In genomic region chr14:103647981-103648380, GRCm38 (mm10) we compare ENCODE assay signal across 17 mouse cellular contexts. TPM values are rescaled to one million over a fixed set of nuclear protein-coding genes. Genes with fewer than 3 reads are reported as not detected.
DNase-seq lines count a peak whose midpoint lies in the region; ATAC-seq and TF ChIP-seq lines count a peak whose summit lies in the region.
"Had no signal": no experiment of that assay in that cellular context is flagged by ENCODE, and none has a peak within 500 bp of the region (broad histone marks: within the 10 kb centered on the region; RNA-seq: fewer than 3 reads in every experiment).

No protein-coding gene starts in this region.

- no peak overlapping the region for H3K4me3 ChIP-seq in embryonic facial prominence, embryonic 14.5 days (ENCODE audit: low read depth, low read length)
- no peak overlapping the region for H3K4me3 ChIP-seq in forebrain, embryonic 16.5 days (replicated peaks; ENCODE audit: low read length)
- H3K4me3 ChIP-seq in midbrain, embryonic 16.5 days (ENCODE audit: low read depth, low read length), result no peak overlapping the region
- H3K4me3 ChIP-seq in heart, embryonic 12.5 days, result no peak overlapping the region
- H3K4me3 ChIP-seq: embryonic facial prominence, embryonic 12.5 days; intestine, embryonic 15.5 days; limb, embryonic 15.5 days; liver, embryonic 15.5 days; neural tube, embryonic 12.5 days had no signal

- TF ChIP-seq CTCF in brain, embryonic 14.5 days (IDR thresholded peaks at IDR 0.05; ENCODE audit: borderline replicate concordance, extremely low read depth, insufficient read depth, insufficient read length), result no peak

- no peak overlapping the region for H3K9ac ChIP-seq in embryonic facial prominence, embryonic 14.5 days (ENCODE audit: low read depth, low read length)
- H3K9ac ChIP-seq in forebrain, embryonic 16.5 days (replicated peaks; ENCODE audit: low read depth, low read length), result no peak overlapping the region
- H3K9ac ChIP-seq in midbrain, embryonic 16.5 days (ENCODE audit: low read depth, low read length), result no peak overlapping the region
- H3K9ac ChIP-seq in heart, embryonic 12.5 days, result no peak overlapping the region
- H3K9ac ChIP-seq: embryonic facial prominence, embryonic 12.5 days; intestine, embryonic 15.5 days; limb, embryonic 15.5 days; liver, embryonic 15.5 days; neural tube, embryonic 12.5 days had no signal

- 75% methylated on average over 2 of the region's 2 CpGs for WGBS in embryonic facial prominence, embryonic 14.5 days
- WGBS in forebrain, embryonic 16.5 days, result 19% methylated on average over 2 of the region's 2 CpGs
- 32% methylated on average over 2 of the region's 2 CpGs for WGBS in midbrain, embryonic 16.5 days
- 79% methylated on average over 2 of the region's 2 CpGs for WGBS in heart, embryonic 12.5 days

- intact Hi-C loops in left cerebral cortex, postnatal 25 days (cut with DNase I), result no loop called here

- no peak overlapping the region for H3K4me2 ChIP-seq in embryonic facial prominence, embryonic 14.5 days (ENCODE audit: low read depth, low read length)
- no peak overlapping the region for H3K4me2 ChIP-seq in forebrain, embryonic 16.5 days (ENCODE audit: low read length)
- no peak overlapping the region; the same call in 1 of the 2 replicates for H3K4me2 ChIP-seq in midbrain, embryonic 16.5 days (ENCODE audit: low read length)
- H3K4me2 ChIP-seq in heart, embryonic 12.5 days, result no peak overlapping the region
- H3K4me2 ChIP-seq: embryonic facial prominence, embryonic 12.5 days; intestine, embryonic 15.5 days; limb, embryonic 15.5 days; liver, embryonic 15.5 days had no signal

- H3K36me3 ChIP-seq in embryonic facial prominence, embryonic 14.5 days (ENCODE audit: control insufficient read depth, insufficient read depth, low read length), result no peaks in the 10 kb centered on the region
- H3K36me3 ChIP-seq in forebrain, embryonic 16.5 days (ENCODE audit: control insufficient read depth, insufficient read depth), result no peaks in the 10 kb centered on the region
- H3K36me3 ChIP-seq in midbrain, embryonic 16.5 days (ENCODE audit: control insufficient read depth, insufficient read depth, low read length), result no peaks in the 10 kb centered on the region
- H3K36me3 ChIP-seq in heart, embryonic 12.5 days, result no peaks in the 10 kb centered on the region
- H3K36me3 ChIP-seq: embryonic facial prominence, embryonic 12.5 days; intestine, embryonic 15.5 days; limb, embryonic 15.5 days; liver, embryonic 15.5 days; neural tube, embryonic 12.5 days had no signal

- peaks cover 36% of the 10 kb centered on the region for H3K27me3 ChIP-seq in embryonic facial prominence, embryonic 14.5 days (replicated peaks; ENCODE audit: control insufficient read depth, insufficient read depth, low read length)
- no peaks in the 10 kb centered on the region for H3K27me3 ChIP-seq in forebrain, embryonic 16.5 days (replicated peaks; ENCODE audit: control insufficient read depth, insufficient read depth, low read length)
- H3K27me3 ChIP-seq in midbrain, embryonic 16.5 days (ENCODE audit: control insufficient read depth, insufficient read depth, low read depth, low read length), result no peaks in the 10 kb centered on the region
- peaks cover 25% of the 10 kb centered on the region for H3K27me3 ChIP-seq in heart, embryonic 12.5 days (replicated peaks)
- H3K27me3 ChIP-seq: neural tube, embryonic 12.5 days had no signal

- no peak overlapping the region for H3K27ac ChIP-seq in embryonic facial prominence, embryonic 14.5 days (replicated peaks; ENCODE audit: low read depth, low read length)
- H3K27ac ChIP-seq in forebrain, embryonic 16.5 days (ENCODE audit: low read length), result peak overlapping the region; percentile 74
- peak overlapping the region; percentile 39; the same call in 1 of the 2 replicates for H3K27ac ChIP-seq in midbrain, embryonic 16.5 days (ENCODE audit: low read length)
- no peak overlapping the region for H3K27ac ChIP-seq in heart, embryonic 12.5 days (ENCODE audit: poor library complexity, severe bottlenecking)
- H3K27ac ChIP-seq: embryonic facial prominence, embryonic 12.5 days; intestine, embryonic 15.5 days; limb, embryonic 15.5 days; liver, embryonic 15.5 days; neural tube, embryonic 12.5 days had no signal

- H3K4me1 ChIP-seq in embryonic facial prominence, embryonic 14.5 days (ENCODE audit: control insufficient read depth, insufficient read depth, low read length), result peaks cover 9% of the 10 kb centered on the region; the same call in 1 of the 2 replicates
- H3K4me1 ChIP-seq in forebrain, embryonic 16.5 days (replicated peaks; ENCODE audit: control insufficient read depth, insufficient read depth, low read length), result peaks cover 29% of the 10 kb centered on the region
- H3K4me1 ChIP-seq in midbrain, embryonic 16.5 days (ENCODE audit: control insufficient read depth, insufficient read depth, low read length), result peaks cover 27% of the 10 kb centered on the region
- H3K4me1 ChIP-seq in heart, embryonic 12.5 days (replicated peaks), result peaks cover 5% of the 10 kb centered on the region; the same call in 1 of the 2 replicates

- ATAC-seq in embryonic facial prominence, embryonic 14.5 days (ENCODE audit: low read depth), result no peak
- ATAC-seq in forebrain, embryonic 16.5 days, result no peak
- no peak for ATAC-seq in midbrain, embryonic 16.5 days
- no peak for ATAC-seq in heart, embryonic 12.5 days (ENCODE audit: insufficient number of reproducible peaks, low FRiP score)
- ATAC-seq: intestine, embryonic 15.5 days; lung, postnatal 0 days had no signal

- DNase-seq in brain, embryonic 14.5 days (ENCODE audit: low read depth), result peak; percentile 71
- peak; percentile 31 for DNase-seq in embryonic facial prominence, embryonic 14.5 days (ENCODE audit: low spot score)
- no peak for DNase-seq in right cerebral cortex, adult 2 months (ENCODE audit: low spot score in 2 of 2)
- no peak for DNase-seq in left cerebral cortex, postnatal 25 days (ENCODE audit: low spot score in 2 of 2)
- DNase-seq: adrenal gland, adult 8-10 months; kidney, postnatal 25 days; right cerebral cortex, postnatal 25 days had no signal

- TF ChIP-seq POLR2A in brain, embryonic 14.5 days (IDR thresholded peaks at IDR 0.05; ENCODE audit: borderline replicate concordance, extremely low read depth, insufficient read depth, insufficient read length, poor library complexity, severe bottlenecking), result no peak

- no peaks in the 10 kb centered on the region for H3K9me3 ChIP-seq in embryonic facial prominence, embryonic 14.5 days (ENCODE audit: control insufficient read depth, low read length)
- H3K9me3 ChIP-seq in forebrain, embryonic 16.5 days (ENCODE audit: control insufficient read depth, low read length), result no peaks in the 10 kb centered on the region
- no peaks in the 10 kb centered on the region for H3K9me3 ChIP-seq in midbrain, embryonic 16.5 days (replicated peaks; ENCODE audit: control insufficient read depth, low read length, poor library complexity, severe bottlenecking)
- H3K9me3 ChIP-seq in heart, embryonic 12.5 days (replicated peaks), result no peaks in the 10 kb centered on the region
- H3K9me3 ChIP-seq: embryonic facial prominence, embryonic 12.5 days; intestine, embryonic 15.5 days; limb, embryonic 15.5 days; liver, embryonic 15.5 days; neural tube, embryonic 12.5 days had no signal

RNA-seq across cellular contexts. Expression of gene Slain1, which starts 2.0 kb away (rescaled TPM):
- polyA plus RNA-seq in brain, embryonic 14.5 days (2012; rRNA removed), result 73.9 and 93.0 TPM in 2 replicates
- 2.7 and 3.1 TPM in 2 replicates for polyA plus RNA-seq in embryonic facial prominence, embryonic 14.5 days (2014; fragmentation: Nextera tagmentation; extraction: Ambion mirVana)
- polyA plus RNA-seq in forebrain, embryonic 16.5 days (2015; fragmentation: Nextera tagmentation; extraction: Ambion mirVana), result 20.6 and 29.6 TPM in 2 replicates
- polyA plus RNA-seq in midbrain, embryonic 16.5 days (2015; fragmentation: Nextera tagmentation; extraction: Ambion mirVana), result 13.0 and 15.4 TPM in 2 replicates
- total RNA-seq in left cerebral cortex, postnatal 25 days (2021), result 10 to 100 TPM; 45.9 to 46.7 TPM
- 0.73 and 0.87 TPM in 2 replicates for polyA plus RNA-seq in heart, embryonic 12.5 days (2016; fragmentation: Nextera tagmentation; extraction: Ambion mirVana)
- polyA plus RNA-seq: C2C12 had no signal

Comparison
In these comparisons a context has a peak if more than half of its experiments do, and no peak if none do; other contexts are left out.
1. DNase-seq: peak in brain, embryonic 14.5 days (single experiment) and embryonic facial prominence, embryonic 14.5 days (single experiment); none in right cerebral cortex, adult 2 months (0 of 2) and left cerebral cortex, postnatal 25 days (0 of 2).
2. H3K27ac ChIP-seq: peak in forebrain, embryonic 16.5 days (single experiment) and midbrain, embryonic 16.5 days (single experiment); none in embryonic facial prominence, embryonic 14.5 days (single experiment) and heart, embryonic 12.5 days (single experiment).